Mouse (Mus musculus) olfactory bulb, adult 2 months (tissue): ENCODE data around the gene Aurkaip1. TPM values are rescaled to one million over a fixed set of nuclear protein-coding genes. Genes with fewer than 3 reads are reported as not detected.
A peak's percentile ranks its signal among the peaks of the same experiment; 100 is the strongest.

Experiments used
- H3K27ac ChIP-seq: fragments of 200-500 bp; 2 replicates; pipeline ENCODE4 v1.5.1; 2012; ENCODE audit warnings: low read depth, low read length; ENCODE audit not compliant: insufficient read depth
- H3K4me1 ChIP-seq: fragments of 200-500 bp; 2 replicates; pipeline ENCODE4 v1.6.1; 2012; ENCODE audit warnings: low read length; ENCODE audit not compliant: control insufficient read depth, insufficient read depth
- H3K4me3 ChIP-seq: fragments of 200-500 bp; 2 replicates; pipeline ENCODE4 v1.5.1; 2012; ENCODE audit warnings: mild to moderate bottlenecking, low read depth, low read length, moderate library complexity; ENCODE audit not compliant: insufficient read depth
- CTCF ChIP-seq: fragments of 200-500 bp; IDR thresholded peaks from 2 replicates; pipeline ENCODE4 v1.5.1; 2012; ENCODE audit warnings: low read depth, mild to moderate bottlenecking, low read length, moderate library complexity; ENCODE audit not compliant: insufficient read depth
- POLR2A ChIP-seq: fragments of 200-500 bp; IDR thresholded peaks from 2 replicates; pipeline ENCODE4 v1.6.1; 2012; ENCODE audit warnings: mild to moderate bottlenecking, low read depth, low read length, moderate library complexity; ENCODE audit not compliant: insufficient read depth
- WGBS: fragments of 180-500 bp; shearing (Covaris S2); methylation state at CpG from one replicate; pipeline ENCODE4 v1.1.7; 2018; 5-methylcytosine and 5-hydroxymethylcytosine counted together
- polyA plus RNA-seq: library from polyadenylated mRNA; stranded (reverse); fragments of >200 nt; gene quantifications from 2 replicates; pipeline ENCODE4 v1.2.4, GENCODE M21; 2012; ENCODE audit warnings: low replicate concordance; ENCODE audit not compliant: missing spikeins, insufficient read depth, insufficient read length

Gene Aurkaip1
- polyA plus RNA-seq, 1 experiment = not detected

DNA sequence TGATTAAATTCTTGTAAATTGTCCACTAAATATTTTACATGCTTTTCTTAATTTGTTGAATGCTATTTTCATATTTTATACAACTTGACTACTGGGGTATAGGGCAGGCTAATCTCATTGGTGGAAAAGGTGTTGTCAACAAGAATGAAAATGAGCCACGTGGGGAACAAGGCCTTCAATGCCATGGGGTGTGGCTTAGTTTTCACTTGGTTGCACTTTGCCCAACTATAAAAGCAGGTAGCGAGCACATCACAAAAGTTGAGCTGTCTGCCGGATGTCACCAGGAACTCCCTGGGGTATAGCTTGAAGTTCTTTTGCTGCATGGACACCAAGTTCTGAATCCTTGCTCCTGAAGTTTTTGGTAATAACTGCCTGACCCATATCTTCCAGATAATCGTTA is 13.5 kb upstream of the Aurkaip1 start:
- Histone ChIP-seq H3K4me1 (no peaks in the 10 kb centered on the region), H3K27ac (no peak overlapping the region), H3K4me3 (no peak overlapping the region)
- 57% methylated on average over 4 of the region's 4 CpGs for WGBS
- TF ChIP-seq CTCF (no peak), POLR2A (no peak)

DNA sequence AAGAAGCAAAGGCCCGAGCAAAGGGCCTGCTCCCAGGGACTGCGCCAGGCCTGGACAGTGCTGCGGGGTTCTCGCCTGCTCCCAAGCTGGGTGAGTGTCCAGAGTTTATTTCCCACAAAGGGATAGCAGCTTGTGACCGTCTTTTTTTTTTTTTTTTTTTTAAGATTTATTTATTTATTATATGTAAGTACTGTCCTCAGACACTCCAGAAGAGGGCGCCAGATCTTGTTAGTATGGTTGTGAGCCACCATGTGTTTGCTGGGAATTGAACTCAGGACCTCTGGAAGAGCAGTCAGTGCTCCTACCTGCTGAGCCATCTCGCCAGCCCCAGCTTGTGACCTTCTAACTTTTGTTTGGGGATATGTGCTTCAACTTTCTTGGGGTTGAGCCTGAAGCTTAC is 10.0 kb upstream of the Aurkaip1 start:
- TF ChIP-seq CTCF (no peak), POLR2A (no peak)
- 0 out of 2 replicates have a peak, but pooled peaks cover 3% of the 10 kb centered on the region for H3K4me1 ChIP-seq
- no peak overlapping the region for H3K4me3 ChIP-seq
- WGBS = 73% methylated on average over 7 of the region's 7 CpGs
- H3K27ac ChIP-seq = no peak overlapping the region

DNA sequence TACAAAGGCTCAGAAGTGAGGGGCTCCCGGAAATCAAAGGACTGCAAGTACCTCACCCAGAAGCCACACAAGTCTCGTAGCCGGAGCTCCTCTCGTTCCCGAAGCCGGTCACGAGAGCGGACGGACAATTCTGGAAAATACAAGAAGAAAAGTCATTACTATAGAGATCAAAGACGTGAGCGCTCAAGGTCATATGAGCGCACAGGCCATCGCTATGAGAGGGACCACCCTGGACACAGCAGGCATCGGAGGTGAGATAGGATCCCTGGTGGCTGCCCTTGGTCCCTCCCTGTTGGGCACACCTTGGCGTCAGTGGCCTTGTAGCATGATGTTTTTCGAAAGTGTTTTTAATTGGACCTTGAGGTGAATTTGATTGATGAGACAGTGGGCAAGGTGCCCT is 7.6 kb upstream of the Aurkaip1 start:
- Histone ChIP-seq H3K4me3 (no peak overlapping the region), H3K27ac (no peak overlapping the region), H3K4me1 (0 out of 2 replicates have a peak, but pooled peaks cover 3% of the 10 kb centered on the region)
- 94% methylated on average over 16 of the region's 16 CpGs for WGBS
- no peak for TF ChIP-seq POLR2A
- no peak for TF ChIP-seq CTCF

DNA sequence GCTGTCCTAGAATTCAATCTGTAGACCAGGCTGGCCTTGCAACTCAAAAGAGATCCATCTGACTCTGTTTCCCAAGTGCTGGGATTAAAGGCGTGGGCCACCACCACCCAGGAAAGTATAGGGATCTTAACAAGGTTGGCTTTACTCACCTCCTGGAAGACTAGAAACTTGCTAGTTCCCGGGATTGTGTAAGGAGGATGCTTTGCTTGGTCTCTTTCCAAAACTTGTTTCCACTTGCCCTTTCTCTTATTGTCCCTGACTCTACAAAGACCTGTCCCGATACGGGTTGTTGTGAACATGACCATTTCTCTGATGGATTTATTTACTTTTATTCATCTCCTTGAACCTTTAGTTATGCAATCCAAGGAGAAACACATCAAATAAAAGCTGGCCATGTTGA is 1.2 kb upstream of the Aurkaip1 start:
- Histone ChIP-seq H3K27ac (no peak overlapping the region), H3K4me1 (peaks cover 15% of the 10 kb centered on the region), H3K4me3 (no peak overlapping the region)
- no peak for TF ChIP-seq CTCF
- no peak for TF ChIP-seq POLR2A
- 89% methylated on average over 4 of the region's 4 CpGs for WGBS

DNA sequence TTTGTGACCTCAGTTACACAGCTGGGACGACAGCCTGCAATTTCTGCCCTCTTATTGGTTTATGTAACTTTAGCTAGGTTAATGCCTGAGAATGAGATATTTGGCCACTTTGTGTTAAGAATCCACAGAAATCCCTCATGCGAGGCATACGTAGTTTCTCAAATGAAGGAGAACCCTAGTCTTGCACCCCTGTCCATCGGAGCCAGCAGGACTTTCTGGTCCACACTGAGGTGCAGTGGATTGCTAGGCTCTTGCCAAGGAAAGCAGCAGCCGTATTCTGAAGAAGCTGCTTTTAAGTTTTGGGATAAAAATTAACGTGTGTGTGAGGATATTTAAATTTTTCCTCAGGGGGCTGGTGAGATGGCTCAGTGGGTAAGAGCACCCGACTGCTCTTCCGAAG is 476 bp upstream of the Aurkaip1 start:
- 52% methylated on average over 8 of the region's 8 CpGs for WGBS
- H3K4me3 ChIP-seq = no peak overlapping the region; the same call in 1 of the 2 replicates
- TF ChIP-seq CTCF (no peak), POLR2A (no peak)
- no peak overlapping the region for H3K27ac ChIP-seq
- peaks cover 15% of the 10 kb centered on the region for H3K4me1 ChIP-seq

DNA sequence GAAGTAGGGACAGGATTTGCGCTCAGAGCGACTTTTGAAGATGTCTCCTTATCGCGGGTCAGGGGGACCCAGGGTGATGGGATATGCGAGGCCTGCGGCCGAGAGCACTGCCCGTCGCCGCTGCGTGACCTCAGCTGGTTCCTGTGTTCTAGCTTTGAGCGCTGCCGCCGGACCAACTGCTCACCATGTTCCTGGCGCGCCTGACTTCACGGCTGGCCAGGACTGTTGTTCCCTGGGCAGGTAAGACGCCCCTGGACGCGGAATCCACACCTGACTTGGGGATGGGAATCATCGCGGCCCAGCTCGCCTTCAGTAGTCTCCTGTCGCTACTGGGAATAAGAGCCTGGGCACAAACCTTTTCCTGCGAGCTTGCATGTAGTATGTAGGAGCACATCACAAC is 759 bp downstream of the Aurkaip1 start:
- Histone ChIP-seq H3K4me3 (peak overlapping the region; percentile 70), H3K27ac (peak overlapping the region; percentile 65; the same call in 1 of the 2 replicates), H3K4me1 (peaks cover 15% of the 10 kb centered on the region)
- 1% methylated on average over 25 of the region's 25 CpGs for WGBS
- TF ChIP-seq CTCF (no peak), POLR2A (no peak)

DNA sequence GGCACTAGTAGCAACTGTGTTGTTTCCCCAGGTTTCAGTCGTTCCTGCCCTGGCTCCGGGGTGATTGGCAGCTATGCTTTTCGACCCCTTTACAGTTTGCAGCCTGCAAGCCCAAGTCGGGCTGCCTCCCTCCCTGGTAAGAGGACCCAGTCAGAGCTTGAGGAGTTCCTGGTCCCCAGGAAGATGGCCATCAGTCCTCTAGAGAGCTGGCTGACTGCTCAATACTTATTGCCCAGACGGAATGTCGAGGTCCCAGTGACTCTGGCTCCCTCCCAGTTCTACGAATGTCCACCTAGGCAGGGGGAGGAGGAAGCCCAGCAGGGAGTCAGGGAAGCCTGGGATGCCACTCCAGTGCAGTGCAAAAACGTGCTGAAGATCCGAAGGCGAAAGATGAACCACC is 1.2 kb downstream of the Aurkaip1 start:
- Histone ChIP-seq H3K27ac (no peak overlapping the region), H3K4me3 (peak overlapping the region; percentile 70)
- 49% methylated on average over 10 of the region's 10 CpGs for WGBS

DNA sequence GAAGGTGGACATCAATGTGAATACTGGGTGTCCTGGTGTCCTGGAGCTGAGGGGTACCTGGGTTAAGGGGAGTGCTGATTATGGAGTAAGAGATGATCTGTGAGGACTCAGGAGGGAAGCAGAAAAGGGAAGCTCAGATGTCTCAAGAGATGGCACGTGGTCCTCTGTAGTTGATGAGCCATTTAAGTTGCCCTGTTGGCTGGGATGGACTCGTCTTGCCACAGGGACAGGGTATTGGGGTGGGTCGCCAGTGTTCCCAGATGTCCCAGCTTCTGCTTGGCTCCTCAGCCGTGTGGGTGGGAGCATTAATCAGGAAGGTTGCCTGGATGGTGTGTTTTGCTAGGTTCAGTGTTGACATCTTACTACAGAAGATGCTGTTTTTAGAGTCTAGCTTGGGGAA is 2.2 kb downstream of the Aurkaip1 start:
- Histone ChIP-seq H3K4me3 (no peak overlapping the region), H3K4me1 (peaks cover 20% of the 10 kb centered on the region), H3K27ac (no peak overlapping the region)
- TF ChIP-seq CTCF (no peak), POLR2A (no peak)
- WGBS = 78% methylated on average over 4 of the region's 4 CpGs

More for the DNA sequence above, 1.2 kb downstream of the Aurkaip1 start:
- no peak for TF ChIP-seq POLR2A
- no peak for TF ChIP-seq CTCF
- H3K4me1 ChIP-seq = peaks cover 15% of the 10 kb centered on the region

DNA sequence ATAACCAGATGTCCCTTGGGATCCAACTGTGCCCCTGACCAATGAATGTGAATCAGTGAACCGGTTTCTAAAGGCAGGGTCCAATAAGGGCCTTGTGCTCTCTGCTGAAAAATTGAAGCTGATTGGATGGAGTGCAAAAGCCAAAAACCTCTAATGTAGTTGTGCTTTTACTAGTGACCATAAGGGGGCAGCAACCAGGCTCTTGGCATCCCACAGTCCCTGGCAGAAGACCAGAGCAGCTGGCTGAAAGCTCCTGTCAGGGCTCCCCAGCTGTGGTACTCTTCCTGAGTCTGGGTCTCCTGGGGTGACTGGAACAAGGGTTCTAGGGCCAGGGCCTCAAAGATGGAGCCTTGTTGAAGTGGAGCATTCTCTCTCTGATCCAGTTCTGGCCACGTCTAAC is 2.8 kb downstream of the Aurkaip1 start:
- TF ChIP-seq POLR2A = no peak
- 0 out of 2 replicates have a peak, but pooled peaks have one; percentile 8 for TF ChIP-seq CTCF
- Histone ChIP-seq H3K4me1 (peaks cover 24% of the 10 kb centered on the region), H3K27ac (peak overlapping the region; percentile 29), H3K4me3 (no peak overlapping the region)
- WGBS = 17% methylated on average over 2 of the region's 2 CpGs

DNA sequence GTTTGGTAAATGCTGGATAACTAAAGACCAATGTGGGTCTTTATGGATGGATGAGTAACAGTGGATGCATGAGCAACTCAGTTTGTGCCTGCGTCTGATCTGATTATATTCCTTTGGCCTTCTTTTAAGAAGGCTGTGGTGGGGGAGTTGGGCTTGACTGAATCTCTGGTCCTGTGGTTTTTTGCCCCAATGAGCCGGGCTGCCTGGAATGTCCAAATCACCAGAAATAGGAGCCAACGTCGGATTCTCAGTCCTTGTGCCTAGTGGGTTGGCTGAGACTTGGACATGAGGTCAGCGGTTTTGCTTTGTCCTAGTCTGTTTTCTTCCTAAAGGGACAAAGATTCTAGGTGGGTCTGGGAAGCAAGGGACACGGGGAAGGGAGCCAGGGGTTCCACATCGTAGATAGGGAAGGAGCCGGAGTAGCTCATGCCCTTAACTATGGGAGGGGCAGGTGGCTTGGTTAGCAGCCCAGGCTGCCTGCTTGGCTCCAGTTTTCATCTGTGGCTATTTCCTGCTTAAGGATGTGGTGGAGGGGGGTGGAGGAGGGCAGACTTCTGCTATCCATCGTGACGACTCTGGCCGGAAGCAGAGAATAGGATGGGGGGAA is 6.4 kb downstream of the Aurkaip1 start:
- Histone ChIP-seq H3K27ac (no peak overlapping the region), H3K4me3 (no peak overlapping the region), H3K4me1 (peaks cover 44% of the 10 kb centered on the region)
- TF ChIP-seq POLR2A (no peak), CTCF (no peak)
- WGBS = 52% methylated on average over 11 of the region's 11 CpGs
